Mouse (Mus musculus) gastrocnemius, postnatal 25 days (tissue): ENCODE results near the gene Mrps26. TPM values are rescaled to one million over a fixed set of nuclear protein-coding genes. Genes with fewer than 3 reads are reported as not detected.
A peak's percentile ranks its signal among the peaks of the same experiment; 100 is the strongest.
"Not testable (repeated sequence)": the region's sequence is repeated elsewhere in the genome, so short reads cannot be mapped to it uniquely, and the experiment has no call there.

Experiments used
- DNase-seq: peaks from one replicate; pipeline ENCODE4 v3.0.0; 2022
- microRNA-seq, 2 experiments: library from miRNA; unstranded; fragments of <30 nt; microRNA quantifications; one replicate each; pipeline ENCODE4 v1.2.0; 2021; ENCODE audit warnings: borderline replicate concordance in 2 of 2
- total RNA-seq, 2 experiments: library from RNA; stranded (reverse); gene quantifications; 1 replicate in 1 of 2; 2 replicates in 1 of 2; pipeline ENCODE4 v1.2.3; 2021

Mrps26 gene
- total RNA-seq, 2 experiments from 2014 or later: 44.9 to 45.0 TPM

- no peak for DNase-seq
Measured at GRCm38 (mm10) chr2:130575873-130576272, 12.3 kb downstream of the Mrps26 start, which contains the start of gene Oxt. TSS of gene Oxt (plus strand) at chr2:130576173.

DNA sequence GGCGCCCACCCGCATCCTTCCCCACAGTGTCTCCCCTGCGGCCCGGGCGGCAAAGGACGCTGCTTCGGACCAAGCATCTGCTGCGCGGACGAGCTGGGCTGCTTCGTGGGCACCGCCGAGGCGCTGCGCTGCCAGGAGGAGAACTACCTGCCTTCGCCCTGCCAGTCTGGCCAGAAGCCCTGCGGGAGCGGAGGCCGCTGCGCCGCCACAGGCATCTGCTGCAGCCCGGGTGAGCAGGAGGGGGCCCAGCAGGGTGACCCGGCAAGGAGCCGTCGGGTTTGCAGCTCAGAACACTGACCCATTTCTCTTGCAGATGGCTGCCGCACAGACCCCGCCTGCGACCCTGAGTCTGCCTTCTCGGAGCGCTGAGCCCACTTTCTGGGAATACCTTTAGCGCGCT, 13.0 kb downstream of the Mrps26 start:
- DNase-seq: not testable (repeated sequence)

DNA sequence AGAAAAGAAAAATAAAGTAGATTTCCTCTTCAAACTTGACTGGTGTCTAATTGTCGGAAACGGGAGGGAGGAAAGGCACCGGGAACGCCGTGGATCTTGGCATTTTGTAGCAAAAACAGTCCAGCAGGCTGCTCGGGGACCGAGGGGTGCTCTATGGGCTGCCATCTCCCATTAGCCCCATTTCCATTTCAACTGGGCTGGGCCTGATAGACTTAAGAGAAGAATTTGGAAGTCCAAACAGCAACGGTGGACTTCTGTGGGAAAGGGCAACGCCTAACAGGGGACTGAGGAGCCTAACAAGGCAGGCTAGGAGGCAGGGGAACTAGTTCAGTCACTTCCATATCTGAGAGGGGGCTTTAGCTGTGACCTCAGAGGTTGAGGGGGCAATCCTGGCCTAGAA, 13.5 kb downstream of the Mrps26 start:
- DNase-seq: no peak

GRCm38 (mm10) chr2:130577632-130578031, 14.1 kb downstream of the Mrps26 start:
- peak; percentile 36 for DNase-seq

- DNase-seq: no peak
Measured at GRCm38 (mm10) chr2:130578148-130578547, 14.6 kb downstream of the Mrps26 start.

- no peak for DNase-seq
Measured at GRCm38 (mm10) chr2:130579791-130580190, 16.2 kb downstream of the Mrps26 start.

DNA sequence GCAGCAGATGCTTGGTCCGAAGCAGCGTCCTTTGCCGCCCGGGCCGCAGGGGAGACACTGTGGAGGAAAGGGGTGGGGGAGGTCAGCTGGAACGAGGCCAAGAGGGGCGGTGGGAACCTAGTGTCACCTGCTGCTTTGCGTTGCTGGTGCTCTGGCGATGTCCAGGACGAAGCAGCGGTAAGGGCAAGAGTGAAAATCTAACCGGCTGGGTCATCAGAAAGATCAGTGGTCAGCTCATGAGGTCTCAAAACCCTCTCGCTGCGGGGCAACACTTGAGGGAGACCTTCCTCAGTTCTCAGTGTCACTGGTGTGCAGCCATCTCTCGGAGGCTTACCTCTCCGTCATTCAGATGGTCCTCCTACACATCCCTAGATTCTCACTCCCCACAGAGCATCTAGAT, 17.7 kb downstream of the Mrps26 start:
- no peak for DNase-seq

DNA sequence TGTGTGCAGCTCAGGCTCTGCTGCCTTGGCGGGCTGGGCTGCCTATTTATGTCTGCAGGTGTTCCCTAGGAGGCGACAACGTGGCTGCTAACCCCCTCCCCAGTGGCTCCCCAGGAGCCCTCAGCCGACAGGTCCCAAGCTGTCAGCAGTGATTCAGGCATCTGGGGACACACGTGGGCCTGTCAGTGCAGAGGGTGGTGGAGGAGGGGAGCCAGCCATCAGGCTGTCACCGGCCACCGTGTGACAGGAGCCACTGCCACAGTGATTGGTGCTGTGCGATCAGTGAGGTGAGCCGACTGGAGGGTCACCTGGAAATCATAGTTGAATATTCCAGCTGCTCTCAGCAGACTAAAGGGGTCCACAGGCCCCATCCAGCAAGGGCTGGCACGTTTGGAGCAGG, 19.0 kb downstream of the Mrps26 start, which contains the start of gene Avp:
Gene Avp, minus strand, starts transcription at position 3 of the 400 bp plus-strand sequence.
- no peak for DNase-seq

GRCm38 (mm10) chr2:130583902-130584560, 20.5 kb downstream of the Mrps26 start:
- no peak for DNase-seq

DNA sequence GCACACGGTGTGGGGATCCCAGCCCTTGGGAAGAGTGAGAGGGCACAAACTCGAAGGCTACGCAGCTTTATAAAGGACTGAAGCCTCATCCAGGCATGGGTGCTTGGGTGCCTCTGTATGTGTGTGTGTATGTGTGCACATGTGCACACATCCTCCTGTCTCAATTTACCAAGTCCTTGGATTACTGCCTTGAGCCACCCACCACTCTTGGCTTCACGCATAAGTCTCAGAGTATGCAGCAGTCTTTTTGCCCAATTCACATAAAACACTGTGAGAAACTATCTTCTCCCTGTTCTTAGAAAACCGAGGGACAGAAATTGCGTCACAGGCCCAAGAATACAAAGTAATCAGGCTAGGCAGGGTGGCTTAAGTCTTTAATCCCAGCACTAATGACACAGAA, 22.5 kb downstream of the Mrps26 start:
- DNase-seq: no peak

DNA sequence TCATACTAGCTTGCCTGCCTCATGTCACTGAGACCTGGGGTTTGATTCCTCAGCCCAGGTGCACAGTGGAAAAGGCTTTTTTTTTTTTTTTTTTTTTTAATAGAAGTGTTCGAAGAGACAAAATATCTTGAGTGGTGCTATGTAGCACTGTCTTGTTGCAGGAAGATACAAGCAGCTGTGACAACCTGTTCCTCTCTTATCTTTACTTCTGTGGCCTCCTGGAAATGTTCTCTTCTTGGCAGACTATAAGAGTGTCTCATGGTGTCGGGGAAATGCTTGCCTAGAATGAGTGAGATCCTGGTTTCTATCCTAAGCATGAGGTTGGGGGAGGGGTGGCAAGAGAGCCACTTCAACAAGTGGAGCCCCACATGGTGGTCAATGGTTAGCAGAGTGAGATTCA, 24.8 kb downstream of the Mrps26 start:
- no peak for DNase-seq

DNA sequence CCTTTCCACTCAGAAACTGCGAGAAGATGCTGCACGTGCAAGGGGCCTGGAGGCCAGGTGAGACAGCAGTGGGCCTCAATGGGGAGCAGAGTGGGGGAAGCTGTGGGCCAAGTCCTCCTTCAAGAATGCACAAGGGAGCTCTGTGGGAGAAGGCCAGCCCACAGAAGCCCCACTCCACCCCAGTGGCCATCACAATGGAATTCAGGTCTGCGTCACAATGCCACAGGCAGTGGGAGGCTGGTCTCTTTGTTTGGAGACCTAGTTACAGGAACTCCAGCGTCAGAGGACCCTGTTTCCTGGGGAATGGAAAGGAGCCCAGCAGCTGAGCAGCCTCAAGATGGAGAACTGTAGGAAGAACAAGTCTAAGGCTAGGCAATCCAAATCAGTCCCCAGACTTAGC, 25.6 kb downstream of the Mrps26 start:
- DNase-seq: no peak

DNA sequence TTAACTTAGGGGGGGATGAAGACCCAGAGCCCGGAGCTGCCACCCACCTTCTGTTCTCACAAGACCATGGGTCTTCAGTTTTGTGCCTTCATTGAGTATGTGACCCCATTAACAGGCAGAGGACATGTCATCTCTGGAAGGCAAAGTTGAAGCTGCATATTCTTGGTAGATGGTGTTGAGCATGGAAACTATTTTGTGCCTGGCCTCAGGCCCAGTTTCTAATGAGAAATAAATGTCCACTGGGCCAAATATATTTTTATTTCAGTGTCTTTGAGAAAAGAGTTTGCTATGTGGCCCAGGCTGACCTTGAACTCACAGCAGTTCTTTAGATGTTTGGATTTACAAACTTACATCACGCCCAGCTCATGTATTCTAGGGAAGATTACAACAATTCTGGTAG, 26.2 kb downstream of the Mrps26 start:
- DNase-seq: no peak

GRCm38 (mm10) chr2:130591016-130591415, 27.5 kb downstream of the Mrps26 start:
- DNase-seq: peak; percentile 44

DNA sequence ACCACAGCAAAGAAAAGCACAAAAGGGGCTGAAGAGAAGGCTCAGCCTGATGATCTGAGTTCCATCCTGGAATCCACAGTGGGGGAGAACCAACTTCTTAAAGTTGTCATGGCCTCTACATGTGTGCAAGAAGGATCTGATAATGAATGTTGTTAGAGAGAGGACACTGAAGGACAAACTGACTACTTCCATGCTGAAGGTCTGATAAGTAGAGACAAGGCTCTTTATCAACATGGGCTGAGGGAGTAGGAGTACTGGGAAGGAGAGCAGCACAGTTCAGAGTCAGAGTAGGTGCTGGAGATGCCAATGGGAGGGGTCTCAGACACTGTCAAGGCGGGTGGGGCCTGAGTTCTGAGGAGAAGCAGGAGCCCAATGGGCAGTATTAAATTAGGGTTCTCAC, 32.1 kb downstream of the Mrps26 start:
- DNase-seq: no peak

- no peak for DNase-seq
Measured at GRCm38 (mm10) chr2:130597601-130598010, 34.1 kb downstream of the Mrps26 start.

DNA sequence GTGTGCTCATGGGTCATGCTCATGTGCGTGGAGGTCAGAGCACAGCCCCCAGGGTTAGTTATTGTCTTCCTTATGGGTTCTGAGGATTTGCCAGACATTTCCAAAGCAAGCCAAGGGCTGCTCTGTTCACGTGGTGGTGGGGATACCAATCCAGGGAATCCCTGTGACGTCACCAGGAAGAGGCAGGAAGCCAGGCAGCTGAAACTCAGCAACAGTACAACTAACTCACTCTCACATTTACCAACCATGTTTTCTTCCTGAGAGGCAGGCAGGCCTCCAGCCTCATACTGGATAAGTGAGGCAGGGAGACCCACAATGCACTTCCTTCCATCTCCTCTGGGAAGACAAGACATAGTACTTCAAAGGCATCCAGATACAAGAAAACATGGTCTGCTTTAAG, 34.9 kb downstream of the Mrps26 start:
- DNase-seq: no peak

GRCm38 (mm10) chr2:130602195-130602594, 38.7 kb downstream of the Mrps26 start:
- no peak for DNase-seq

DNA sequence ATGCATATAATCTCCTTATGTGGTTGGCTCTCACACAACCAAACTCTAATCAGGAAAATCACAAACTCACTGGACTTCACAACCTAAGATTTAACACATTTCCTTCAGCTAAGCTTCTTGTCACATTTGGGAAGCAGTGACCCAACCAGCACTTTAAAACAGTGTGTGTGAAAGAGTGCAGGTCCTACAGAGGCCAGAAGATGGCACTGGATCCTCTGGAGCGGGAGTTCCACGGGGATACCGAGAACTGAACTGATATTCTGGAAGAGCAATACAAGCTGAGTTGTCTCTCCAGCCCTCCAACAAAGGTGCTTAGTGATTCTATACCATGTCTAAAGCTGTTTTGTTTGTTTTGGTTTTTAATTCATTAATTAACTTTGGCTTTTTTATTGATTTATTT, 49.5 kb downstream of the Mrps26 start:
- no peak for DNase-seq

Small RNA genes within 50 kb of the gene (microRNA-seq; reads per million reads assigned to microRNA genes)
- gene Gm23876: 0 reads per million in 2 experiments

Other genes with a start within 250 kb of the Mrps26 start
- gene Cpxm1, start 166.2 kb upstream of the Mrps26 start, total RNA-seq: 1 to 10 TPM; 1.8 to 5.7 TPM
- gene Gm28372, start 158.5 kb upstream of the Mrps26 start, total RNA-seq: not detected
- not detected for gene 1700020A23Rik, start 158.5 kb upstream of the Mrps26 start, total RNA-seq
- gene Tmem239, start 157.3 kb upstream of the Mrps26 start, total RNA-seq: not detected
- 10 to 100 TPM; 16.2 to 16.8 TPM for gene Vps16, start 139.4 kb upstream of the Mrps26 start, total RNA-seq
- gene Pced1a, start 139.0 kb upstream of the Mrps26 start, total RNA-seq: 1 to 10 TPM; 3.8 to 4.5 TPM
- 10 to 100 TPM; 17.3 to 21.4 TPM for gene Ptpra, start 113.5 kb upstream of the Mrps26 start, total RNA-seq
- not detected for gene Oxt, start 12.4 kb downstream of the Mrps26 start, total RNA-seq
- not detected for gene Avp, start 18.8 kb downstream of the Mrps26 start, total RNA-seq
- 1 to 10 TPM; 5.0 to 6.4 TPM for gene Fastkd5, start 66.3 kb downstream of the Mrps26 start, total RNA-seq
- gene Ubox5, start 66.3 kb downstream of the Mrps26 start, total RNA-seq: 1 to 10 TPM; 3.3 to 3.8 TPM
- 1 to 10 TPM; 2.1 to 2.4 TPM for gene Lzts3, start 79.1 kb downstream of the Mrps26 start, total RNA-seq
- 100 to 1,000 TPM in 1 of 2 experiments, 10 to 100 TPM in 1; 84.6 to 103 TPM for gene Ddrgk1, start 100.9 kb downstream of the Mrps26 start, total RNA-seq
- gene Itpa, start 103.9 kb downstream of the Mrps26 start, total RNA-seq: 10 to 100 TPM; 11.9 to 13.3 TPM
- under 1 TPM in 1 of 2 experiments, not detected in 1; 0.35 TPM for gene Slc4a11, start 133.8 kb downstream of the Mrps26 start, total RNA-seq